Mouse (Mus musculus) ES-Bruce4 (cell line): ENCODE data around the gene Rras.

ENCODE experiments used
- CTCF ChIP-seq: IDR thresholded peaks from one replicate; pipeline ENCODE4 v1.8.1; 2011; ENCODE audit warnings: low read depth, low read length
- EP300 ChIP-seq: IDR thresholded peaks from 2 replicates; pipeline ENCODE4 v1.6.1; 2011; ENCODE audit warnings: low read depth, low read length; ENCODE audit not compliant: insufficient read depth
- POLR2A ChIP-seq: IDR thresholded peaks from one replicate; pipeline ENCODE4 v1.8.1; 2011; ENCODE audit warnings: low read length; ENCODE audit not compliant: insufficient read depth

- no peak for TF ChIP-seq EP300
- no peak for TF ChIP-seq POLR2A
- TF ChIP-seq CTCF, result no peak
These were observed 1.0 kb upstream of the Rras start for GRCm38 (mm10) chr7:45016761-45017160.
